Mouse (Mus musculus) embryonic facial prominence, embryonic 11.5 days (tissue): ENCODE measurements at regions not wholly inside any gene's neighbourhood (a gene's known extent, or its start where the extent isn't known, plus 50 kb on each side); places are given as distances from the start of the nearest gene placed in this dataset.

Source experiments
- ATAC-seq: fragments of 200-750 bp; cut with Nextera tagmentation; replicated peaks from 2 replicates; pipeline ENCODE4 v1.8.0; 2017; ENCODE audit warnings: low read depth; ENCODE audit not compliant: insufficient number of reproducible peaks, low FRiP score, low TSS enrichment
- DNase-seq: peaks from one replicate; pipeline ENCODE4 v3.0.0-alpha.2; 2015; ENCODE audit warnings: low spot score
- H3K27ac ChIP-seq: fragments of 300-500 bp; sonication (generic); replicated peaks from 2 replicates; pipeline ENCODE4 v1.5.1; 2014; ENCODE audit warnings: mild to moderate bottlenecking, low read depth, low read length, control low read depth
- H3K27me3 ChIP-seq: fragments of 300-500 bp; sonication (generic); 2 replicates; pipeline ENCODE4 v1.6.1; 2014; ENCODE audit warnings: mild to moderate bottlenecking, low read length, moderate library complexity, mixed read lengths; ENCODE audit not compliant: control insufficient read depth, insufficient read depth
- H3K36me3 ChIP-seq: fragments of 300-500 bp; sonication (generic); replicated peaks from 2 replicates; pipeline ENCODE4 v1.6.1; 2014; ENCODE audit warnings: low read depth, mild to moderate bottlenecking, low read length, moderate library complexity, mixed read lengths; ENCODE audit not compliant: control insufficient read depth, insufficient read depth
- H3K4me1 ChIP-seq: fragments of 300-500 bp; sonication (generic); 2 replicates; pipeline ENCODE4 v1.6.1; 2014; ENCODE audit warnings: low read length, mixed read lengths; ENCODE audit not compliant: control insufficient read depth, insufficient read depth
- H3K4me2 ChIP-seq: fragments of 300-500 bp; sonication (generic); 2 replicates; pipeline ENCODE4 v1.6.1; 2014; ENCODE audit warnings: low read depth, mild to moderate bottlenecking, control low read depth, low read length, moderate library complexity
- H3K4me3 ChIP-seq: fragments of 300-500 bp; sonication (generic); 2 replicates; pipeline ENCODE4 v1.5.1; 2014; ENCODE audit warnings: low read depth, low read length, control low read depth
- H3K9ac ChIP-seq: fragments of 300-500 bp; sonication (generic); replicated peaks from 2 replicates; pipeline ENCODE4 v1.6.1; 2014; ENCODE audit warnings: mild to moderate bottlenecking, control low read depth, low read length
- H3K9me3 ChIP-seq: fragments of 300-500 bp; sonication (generic); replicated peaks from 2 replicates; pipeline ENCODE4 v1.6.1; 2016; ENCODE audit warnings: mild to moderate bottlenecking, low read length, inconsistent platforms, mixed read lengths; ENCODE audit not compliant: control insufficient read depth
- WGBS: fragments of 180-500 bp; shearing (Covaris S2); extraction: QIAGEN DNeasy Blood & Tissue Kit; methylation state at CpG from one replicate; pipeline ENCODE4 v1.1.7; 2014; 5-methylcytosine and 5-hydroxymethylcytosine counted together

- WGBS, result 69% methylated on average over 5 of the region's 5 CpGs
- Histone ChIP-seq H3K4me2 (no peak overlapping the region), H3K9me3 (no peaks in the 10 kb centered on the region), H3K9ac (no peak overlapping the region), H3K36me3 (no peaks in the 10 kb centered on the region), H3K4me3 (no peak overlapping the region), H3K27me3 (no peaks in the 10 kb centered on the region), H3K4me1 (no peaks in the 10 kb centered on the region), H3K27ac (no peak overlapping the region)
- ATAC-seq (no peak), DNase-seq (no peak)
Measured at GRCm38 (mm10) chr16:24231506-24231905, 161.8 kb upstream of the Lpp start.

DNA sequence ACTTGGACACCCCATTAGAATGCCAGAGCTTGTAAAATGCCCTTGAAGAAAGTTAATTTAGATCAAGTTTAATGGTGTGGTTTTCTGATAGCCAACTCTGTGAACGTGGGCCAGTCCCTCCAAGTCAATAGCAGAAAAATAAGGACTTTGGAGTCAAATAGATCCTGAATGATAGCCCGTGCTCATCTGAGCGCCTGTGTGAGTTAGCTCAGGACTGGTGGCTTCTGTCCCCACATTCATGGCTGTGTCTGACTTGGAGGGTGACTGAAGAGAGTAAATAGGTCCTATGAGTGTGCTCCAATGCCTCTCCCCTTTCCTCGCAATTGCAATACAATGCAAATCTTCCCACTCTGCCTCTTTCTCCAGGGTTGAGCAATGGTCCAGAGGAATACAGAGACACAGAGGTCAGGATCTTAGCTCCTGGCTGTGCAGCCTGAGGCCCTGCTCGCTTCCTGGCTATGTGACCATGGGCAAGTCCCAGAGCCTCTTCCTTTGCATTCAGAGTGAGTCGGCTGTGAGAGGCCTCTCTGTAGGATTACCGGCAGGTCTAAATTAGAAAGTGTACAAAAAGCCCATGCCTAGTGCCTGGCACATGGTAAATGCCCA is 164.2 kb upstream of the Lpp start:
- Histone ChIP-seq H3K4me2 (no peak overlapping the region), H3K9me3 (no peaks in the 10 kb centered on the region), H3K27me3 (no peaks in the 10 kb centered on the region), H3K9ac (no peak overlapping the region), H3K27ac (no peak overlapping the region), H3K4me1 (no peaks in the 10 kb centered on the region), H3K4me3 (no peak overlapping the region), H3K36me3 (no peaks in the 10 kb centered on the region)
- DNase-seq (no peak), ATAC-seq (no peak)
- WGBS, result 72% methylated on average over 7 of the region's 7 CpGs

DNA sequence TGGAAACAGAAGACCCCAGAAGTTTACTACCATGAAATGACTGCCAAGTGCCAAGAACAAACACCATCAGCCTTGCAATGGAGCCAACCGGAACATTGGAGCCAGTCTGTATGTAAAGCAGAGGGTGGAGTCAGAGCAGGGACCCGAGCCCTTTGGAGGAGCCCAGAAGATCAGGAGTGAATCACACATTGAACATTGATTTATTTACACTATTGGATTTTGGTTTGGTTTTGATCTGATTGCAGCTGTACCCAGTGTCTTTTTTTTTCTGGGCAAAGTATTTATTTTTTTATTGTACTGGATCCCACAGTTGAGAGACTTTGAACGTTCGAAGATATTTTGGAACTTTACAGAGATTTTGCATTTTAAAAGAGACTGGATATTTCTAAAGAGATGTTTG is 167.4 kb upstream of the Lpp start:
- Histone ChIP-seq H3K9ac (no peak overlapping the region), H3K4me3 (no peak overlapping the region), H3K4me1 (no peaks in the 10 kb centered on the region), H3K4me2 (no peak overlapping the region), H3K27ac (no peak overlapping the region), H3K9me3 (no peaks in the 10 kb centered on the region), H3K27me3 (no peaks in the 10 kb centered on the region), H3K36me3 (no peaks in the 10 kb centered on the region)
- WGBS, result 80% methylated on average over 4 of the region's 4 CpGs
- DNase-seq (no peak), ATAC-seq (no peak)

- WGBS, result 83% methylated on average over 1 of the region's 1 CpGs
- no peak for DNase-seq
Measured at GRCm38 (mm10) chr16:24225090-24225489, 168.2 kb upstream of the Lpp start.

DNA sequence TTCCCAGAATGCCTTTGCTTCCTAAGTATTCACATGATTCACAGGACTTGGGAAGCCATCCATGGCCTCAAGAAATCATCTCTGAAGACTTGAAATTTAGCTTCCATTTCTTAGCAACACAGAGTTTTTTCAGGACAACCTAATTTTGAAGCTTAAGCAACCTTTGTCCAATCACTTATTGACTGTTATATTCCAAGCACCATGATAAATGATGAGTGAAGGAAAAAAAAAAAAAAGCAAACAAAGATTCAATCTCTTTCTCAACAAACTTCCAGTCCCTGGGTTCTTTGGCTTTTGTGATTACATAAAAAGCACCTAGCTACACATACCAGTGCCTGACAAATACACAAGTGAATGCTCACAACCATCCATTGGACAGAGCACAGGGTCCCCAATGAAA is 169.4 kb upstream of the Lpp start:
- ATAC-seq (no peak), DNase-seq (no peak)
- Histone ChIP-seq H3K36me3 (no peaks in the 10 kb centered on the region), H3K4me3 (no peak overlapping the region), H3K9ac (no peak overlapping the region), H3K4me1 (no peaks in the 10 kb centered on the region), H3K4me2 (no peak overlapping the region), H3K9me3 (no peaks in the 10 kb centered on the region), H3K27ac (no peak overlapping the region), H3K27me3 (no peaks in the 10 kb centered on the region)

More at GRCm38 (mm10) chr16:24225090-24225489, 168.2 kb upstream of the Lpp start:
- Histone ChIP-seq H3K27me3 (no peaks in the 10 kb centered on the region), H3K36me3 (no peaks in the 10 kb centered on the region), H3K9me3 (no peaks in the 10 kb centered on the region), H3K4me3 (no peak overlapping the region), H3K27ac (no peak overlapping the region), H3K4me2 (no peak overlapping the region), H3K4me1 (no peaks in the 10 kb centered on the region), H3K9ac (no peak overlapping the region)
- ATAC-seq, result no peak

GRCm38 (mm10) chr16:24223527-24223880 is 169.8 kb upstream of the Lpp start:
- ATAC-seq (no peak), DNase-seq (no peak)
- Histone ChIP-seq H3K36me3 (no peaks in the 10 kb centered on the region), H3K4me2 (no peak overlapping the region), H3K4me1 (0 out of 2 replicates have a peak, but pooled peaks cover under 1% of the 10 kb centered on the region), H3K4me3 (no peak overlapping the region), H3K27ac (no peak overlapping the region), H3K9ac (no peak overlapping the region), H3K27me3 (no peaks in the 10 kb centered on the region), H3K9me3 (no peaks in the 10 kb centered on the region)
- WGBS, result 71% methylated on average over 2 of the region's 2 CpGs

DNA sequence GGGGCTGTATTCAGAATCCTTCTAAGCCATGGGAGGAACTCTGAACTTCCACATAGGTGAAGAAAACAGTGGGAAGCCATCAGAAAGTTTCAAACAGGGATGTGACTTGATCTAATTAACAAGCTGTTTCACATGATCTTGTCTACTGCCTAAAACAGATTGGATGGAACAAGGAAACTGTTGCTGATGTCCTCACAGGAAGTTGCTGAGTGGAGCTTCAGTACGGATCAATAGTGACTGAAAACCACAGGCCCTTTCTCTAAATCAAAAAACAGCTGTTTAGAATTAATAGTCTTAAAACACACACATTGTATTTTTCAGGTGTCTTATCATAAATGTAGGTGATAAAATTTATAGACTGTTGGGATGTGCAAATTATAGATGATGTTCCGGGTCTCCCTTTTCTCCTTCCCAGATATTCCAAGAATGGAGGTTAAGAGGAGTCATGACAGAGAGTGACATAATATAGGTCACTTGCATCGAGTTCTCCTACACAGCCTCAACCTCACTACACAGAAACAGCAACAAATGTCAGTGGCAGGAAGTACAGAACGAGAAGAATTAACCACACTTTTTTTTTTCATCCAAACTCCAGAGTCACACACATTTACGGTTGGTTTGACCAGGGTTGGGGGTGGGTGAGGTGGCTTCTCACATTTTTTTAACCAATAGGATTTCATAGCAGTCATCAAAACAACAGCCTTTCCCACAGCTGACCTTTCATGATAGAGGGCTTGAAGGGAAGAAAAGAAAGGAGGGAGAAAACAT is 170.4 kb upstream of the Lpp start:
- H3K9ac ChIP-seq, result no peak overlapping the region
- no peak overlapping the region for H3K27ac ChIP-seq
- H3K36me3 ChIP-seq, result no peaks in the 10 kb centered on the region
- H3K4me1 ChIP-seq, result 0 out of 2 replicates have a peak, but pooled peaks cover 3% of the 10 kb centered on the region
- no peaks in the 10 kb centered on the region for H3K9me3 ChIP-seq
- no peak for ATAC-seq
- no peak overlapping the region for H3K4me2 ChIP-seq
- no peak overlapping the region for H3K4me3 ChIP-seq
- no peaks in the 10 kb centered on the region for H3K27me3 ChIP-seq
- 60% methylated on average over 5 of the region's 5 CpGs for WGBS
- DNase-seq, result no peak

GRCm38 (mm10) chr16:24221992-24222391 is 171.3 kb upstream of the Lpp start:
- Histone ChIP-seq H3K9me3 (no peaks in the 10 kb centered on the region), H3K36me3 (no peaks in the 10 kb centered on the region), H3K9ac (no peak overlapping the region), H3K27me3 (no peaks in the 10 kb centered on the region), H3K4me1 (0 out of 2 replicates have a peak, but pooled peaks cover 3% of the 10 kb centered on the region), H3K27ac (no peak overlapping the region), H3K4me2 (no peak overlapping the region), H3K4me3 (no peak overlapping the region)
- DNase-seq (no peak), ATAC-seq (no peak)
- WGBS, result 84% methylated on average over 3 of the region's 3 CpGs
